Comparison of ENCODE assay signal across 16 mouse cellular contexts in the genomic region with DNA sequence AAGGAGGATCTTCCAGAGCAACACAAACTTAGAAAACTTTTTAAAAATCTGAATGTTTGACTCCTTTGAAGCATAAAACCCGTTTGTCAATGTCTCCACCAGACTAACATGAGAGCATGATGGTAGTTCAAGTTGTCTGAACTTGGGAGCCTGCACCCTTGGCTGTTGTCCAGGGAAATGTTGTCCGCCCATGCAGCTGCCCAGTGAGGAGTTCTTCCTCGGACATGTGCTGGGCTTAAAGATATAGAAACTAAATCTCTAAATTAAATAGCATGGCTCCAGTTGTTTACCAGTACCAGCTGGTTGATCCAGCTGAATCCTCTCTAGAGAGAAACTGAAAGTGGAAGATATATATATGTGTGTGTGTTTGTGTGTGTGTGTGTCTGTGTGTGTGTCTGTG. TPM values are rescaled to one million over a fixed set of nuclear protein-coding genes. Genes with fewer than 3 reads are reported as not detected.
DNase-seq lines count a peak whose midpoint lies in the region; ATAC-seq and TF ChIP-seq lines count a peak whose summit lies in the region.
"Had no signal": no experiment of that assay in that cellular context is flagged by ENCODE, and none has a peak within 500 bp of the region (broad histone marks: within the 10 kb centered on the region; RNA-seq: fewer than 3 reads in every experiment).

No protein-coding gene starts in this region.

- H3K4me3 ChIP-seq in gastrocnemius, adult 2 months, result no peak overlapping the region
- no peak overlapping the region for H3K4me3 ChIP-seq in CH12.LX (replicated peaks in 1 of 3; ENCODE audit: low read depth in 2 of 3, low read length in 2 of 3, poor library complexity in 1 of 3)
- no peak overlapping the region for H3K4me3 ChIP-seq in midbrain, embryonic 16.5 days (ENCODE audit: low read depth, low read length)
- H3K4me3 ChIP-seq: forebrain, embryonic 13.5 days had no signal

- no peaks in the 10 kb centered on the region for H3K9me3 ChIP-seq in CH12.LX (replicated peaks; ENCODE audit: low read length)
- no peaks in the 10 kb centered on the region for H3K9me3 ChIP-seq in midbrain, embryonic 16.5 days (replicated peaks; ENCODE audit: control insufficient read depth, low read length, poor library complexity, severe bottlenecking)
- H3K9me3 ChIP-seq: forebrain, embryonic 13.5 days had no signal

- TF ChIP-seq EP300 in CH12.LX (IDR thresholded peaks at IDR 0.05; ENCODE audit: low read length), result no peak

- H3K27ac ChIP-seq in gastrocnemius, adult 2 months, result no peak overlapping the region
- H3K27ac ChIP-seq in CH12.LX (ENCODE audit: insufficient read depth, low read depth), result no peak overlapping the region
- H3K27ac ChIP-seq in midbrain, embryonic 16.5 days (ENCODE audit: low read length), result no peak overlapping the region
- H3K27ac ChIP-seq: forebrain, embryonic 13.5 days; hindbrain, postnatal 0 days had no signal

- no peak overlapping the region for H3K9ac ChIP-seq in CH12.LX (ENCODE audit: insufficient read depth, low read depth)
- H3K9ac ChIP-seq in midbrain, embryonic 16.5 days (ENCODE audit: low read depth, low read length), result no peak overlapping the region
- H3K9ac ChIP-seq: forebrain, embryonic 13.5 days had no signal

- TF ChIP-seq CTCF in gastrocnemius, adult 2 months (IDR thresholded peaks at IDR 0.05), result no peak
- no peak for TF ChIP-seq CTCF in CH12.LX (conservative IDR thresholded peaks at IDR 0.05 in 1 of 2, IDR thresholded peaks at IDR 0.05 in 1 of 2; ENCODE audit: low read depth in 2 of 2, low read length in 2 of 2)

- peak overlapping the region; percentile 81 for H3K4me2 ChIP-seq in CH12.LX (ENCODE audit: insufficient read depth, low read depth, poor library complexity, severe bottlenecking)
- H3K4me2 ChIP-seq in midbrain, embryonic 16.5 days (ENCODE audit: low read length), result no peak overlapping the region
- H3K4me2 ChIP-seq: forebrain, embryonic 13.5 days had no signal

- no peak for TF ChIP-seq RAD21 in CH12.LX (IDR thresholded peaks at IDR 0.05; ENCODE audit: low read depth, low read length)

- H3K4me1 ChIP-seq in CH12.LX (ENCODE audit: control insufficient read depth in 1 of 2, insufficient read depth in 2 of 2), result no peaks in the 10 kb centered on the region
- H3K4me1 ChIP-seq in midbrain, embryonic 16.5 days (ENCODE audit: control insufficient read depth, insufficient read depth, low read length), result no peaks in the 10 kb centered on the region

- no peaks in the 10 kb centered on the region for H3K36me3 ChIP-seq in CH12.LX (replicated peaks in 1 of 2; ENCODE audit: control insufficient read depth in 1 of 2, insufficient read depth in 1 of 2, low read length in 1 of 2)
- H3K36me3 ChIP-seq in midbrain, embryonic 16.5 days (ENCODE audit: control insufficient read depth, insufficient read depth, low read length), result no peaks in the 10 kb centered on the region

- H3K79me2 ChIP-seq in CH12.LX (replicated peaks; ENCODE audit: control insufficient read depth, extremely low read depth, insufficient read depth, poor library complexity, severe bottlenecking), result no peaks in the 10 kb centered on the region

- 65% methylated on average over 3 of the region's 3 CpGs for WGBS in midbrain, embryonic 16.5 days

- in situ Hi-C loops in CH12.LX (cut with MboI; ENCODE audit: low pct_ligation_motif_present, low pct_unique_long_range_greater_than_20kb, low sequenced_read_pairs), result no loop called here

- no peak for ATAC-seq in midbrain, embryonic 16.5 days
- ATAC-seq: forebrain, embryonic 13.5 days; hindbrain, postnatal 0 days had no signal

- dilution Hi-C loops in CH12.LX (cut with MboI; ENCODE audit: extremely low pct_ligation_motif_present, extremely low pct_unique_long_range_greater_than_20kb, low sequenced_read_pairs), result no loop called here

- peak; percentile 21 for DNase-seq in gastrocnemius, adult 2 months
- no peak for DNase-seq in gastrocnemius, postnatal 36 days
- peak; percentile 9 to 23 for DNase-seq in kidney, adult 8-10 months
- no peak for DNase-seq in kidney, adult 18-20 months
- DNase-seq in CH12.LX (ENCODE audit: extremely low read depth), result no peak
- DNase-seq in kidney, postnatal 25 days, result peak; percentile 42 to 59
- DNase-seq in left cerebral cortex, postnatal 10 days (ENCODE audit: extremely low spot score in 1 of 2, low spot score in 2 of 2), result no peak
- DNase-seq: cerebellum, adult 11-12 months; heart, postnatal 36 days; layer of hippocampus, adult 9-11 months; liver; midbrain, embryonic 14.5 days; thymus, adult 18-20 months had no signal

- no peak for TF ChIP-seq POLR2A in CH12.LX (IDR thresholded peaks at IDR 0.05; ENCODE audit: low read depth, low read length)

- H3K27me3 ChIP-seq in CH12.LX (replicated peaks), result no peaks in the 10 kb centered on the region
- no peaks in the 10 kb centered on the region for H3K27me3 ChIP-seq in midbrain, embryonic 16.5 days (ENCODE audit: control insufficient read depth, insufficient read depth, low read depth, low read length)
- H3K27me3 ChIP-seq: forebrain, embryonic 13.5 days had no signal

- intact Hi-C loops in gastrocnemius, adult 2 months (cut with DNase I), result no loop called here
- intact Hi-C loops in gastrocnemius, postnatal 36 days (cut with DNase I), result no loop called here
- intact Hi-C loops in left cerebral cortex, postnatal 10 days (cut with DNase I), result no loop called here

TF ChIP-seq in CH12.LX, 34 proteins besides CTCF, POLR2A, EP300 and RAD21:
- no peak for TF ChIP-seq TCF12 (IDR thresholded peaks at IDR 0.05; ENCODE audit: low read depth, low read length)
- TF ChIP-seq JUN (IDR thresholded peaks at IDR 0.05; ENCODE audit: insufficient read depth, low read depth, low read length), result no peak
- TF ChIP-seq KAT2A (IDR thresholded peaks at IDR 0.05; ENCODE audit: insufficient replicate concordance, low read length), result no peak
- no peak for TF ChIP-seq HCFC1 (IDR thresholded peaks at IDR 0.05; ENCODE audit: low read depth, low read length)
- TF ChIP-seq MAZ (IDR thresholded peaks at IDR 0.05; ENCODE audit: low read depth, low read length), result no peak
- no peak for TF ChIP-seq MAX (IDR thresholded peaks at IDR 0.05; ENCODE audit: low read length)
- TF ChIP-seq SIN3A (IDR thresholded peaks at IDR 0.05; ENCODE audit: low read length), result no peak
- no peak for TF ChIP-seq MYC (IDR thresholded peaks at IDR 0.05; ENCODE audit: low read depth, low read length)
- no peak for TF ChIP-seq USF2 (conservative IDR thresholded peaks at IDR 0.05; ENCODE audit: low read depth, low read length)
- no peak for TF ChIP-seq UBTF (IDR thresholded peaks at IDR 0.05; ENCODE audit: low read depth, low read length)
- TF ChIP-seq SMC3 (IDR thresholded peaks at IDR 0.05; ENCODE audit: low read depth, low read length), result no peak
- no peak for TF ChIP-seq CHD1 (IDR thresholded peaks at IDR 0.05; ENCODE audit: low read depth, low read length)
- TF ChIP-seq RCOR1 (conservative IDR thresholded peaks at IDR 0.05; ENCODE audit: low read depth, low read length), result no peak
- no peak for TF ChIP-seq ZC3H11A (IDR thresholded peaks at IDR 0.05; ENCODE audit: low read depth, low read length)
- no peak for TF ChIP-seq ETS1 (conservative IDR thresholded peaks at IDR 0.05; ENCODE audit: low read depth, low read length)
- TF ChIP-seq BHLHE40 (IDR thresholded peaks at IDR 0.05; ENCODE audit: low read depth, low read length), result no peak
- TF ChIP-seq POLR2AphosphoS2 (IDR thresholded peaks at IDR 0.05; ENCODE audit: low read depth, low read length), result no peak
- no peak for TF ChIP-seq MEF2A (IDR thresholded peaks at IDR 0.05; ENCODE audit: borderline replicate concordance, low read depth, low read length)

RNA-seq across cellular contexts. Expression of a gene that starts 49.2 kb away (rescaled TPM):
- total RNA-seq in gastrocnemius, adult 2 months (2021), result 1 to 10 TPM; 2.1 to 2.9 TPM
- 1 to 10 TPM; 2.5 to 2.6 TPM for total RNA-seq in gastrocnemius, postnatal 36 days (2021)
- total RNA-seq in CH12.LX (2012; rRNA removed) (4.6 and 5.8 TPM in 2 replicates), CH12.LX (2014; rRNA removed) (7.2 and 7.9 TPM in 2 replicates)
- 7.2 and 7.3 TPM in 2 replicates for polyA plus RNA-seq in CH12.LX (2012; ENCODE audit: insufficient read length, low read depth)
- 11.1 and 11.6 TPM in 2 replicates for polyA plus RNA-seq in midbrain, embryonic 16.5 days (2015; fragmentation: Nextera tagmentation; extraction: Ambion mirVana)
- 10 to 100 TPM in 1 of 2 experiments, 1 to 10 TPM in 1; 9.9 to 10.5 TPM for total RNA-seq in left cerebral cortex, postnatal 10 days (2021)

RNA-seq across cellular contexts. Expression of a gene that starts 49.5 kb away (rescaled TPM):
- 1 to 10 TPM; 7.0 to 7.4 TPM for total RNA-seq in gastrocnemius, adult 2 months (2021)
- total RNA-seq in gastrocnemius, postnatal 36 days (2021), result 1 to 10 TPM; 4.5 to 7.4 TPM
- total RNA-seq in CH12.LX (2012; rRNA removed), result 3.3 and 3.9 TPM in 2 replicates
- 2.2 and 2.9 TPM in 2 replicates for total RNA-seq in CH12.LX (2014; rRNA removed)
- 16.2 and 22.2 TPM in 2 replicates for polyA plus RNA-seq in CH12.LX (2012; ENCODE audit: insufficient read length, low read depth)
- 17.5 and 20.1 TPM in 2 replicates for polyA plus RNA-seq in midbrain, embryonic 16.5 days (2015; fragmentation: Nextera tagmentation; extraction: Ambion mirVana)
- total RNA-seq in left cerebral cortex, postnatal 10 days (2021), result 10 to 100 TPM; 22.1 to 24.6 TPM

Comparison
In these comparisons a context has a peak if more than half of its experiments do, and no peak if none do; other contexts are left out.
1. DNase-seq: peak in gastrocnemius, adult 2 months (single experiment), kidney, adult 8-10 months (2 of 2) and kidney, postnatal 25 days (2 of 2); none in gastrocnemius, postnatal 36 days (0 of 2), kidney, adult 18-20 months (single experiment), CH12.LX (single experiment) and left cerebral cortex, postnatal 10 days (0 of 2).